Mouse (Mus musculus) forebrain, embryonic 11.5 days (tissue): ENCODE results near the gene Ap1m2. TPM values are rescaled to one million over a fixed set of nuclear protein-coding genes. Genes with fewer than 3 reads are reported as not detected.

ENCODE experiments used
- ATAC-seq: fragments of 200-750 bp; cut with Nextera tagmentation; replicated peaks from 2 replicates; pipeline ENCODE4 v1.8.0; 2017; ENCODE audit warnings: moderate TSS enrichment; ENCODE audit not compliant: low FRiP score
- DNase-seq: peaks from one replicate; pipeline ENCODE4 v3.0.0-alpha.2; 2017; ENCODE audit warnings: low spot score
- H3K27ac ChIP-seq: fragments of 300-500 bp; sonication (generic); 2 replicates; pipeline ENCODE4 v1.5.1; 2014; ENCODE audit warnings: low read depth, low read length
- H3K27me3 ChIP-seq: fragments of 300-500 bp; sonication (generic); 2 replicates; pipeline ENCODE4 v1.6.1; 2014; ENCODE audit warnings: mild to moderate bottlenecking, low read length, mixed read lengths; ENCODE audit not compliant: control insufficient read depth, insufficient read depth
- H3K36me3 ChIP-seq: fragments of 300-500 bp; sonication (generic); 2 replicates; pipeline ENCODE4 v1.6.1; 2014; ENCODE audit warnings: mild to moderate bottlenecking, low read length, moderate library complexity, mixed read lengths; ENCODE audit not compliant: control insufficient read depth, insufficient read depth
- H3K4me1 ChIP-seq: fragments of 300-500 bp; sonication (generic); replicated peaks from 2 replicates; pipeline ENCODE4 v1.6.1; 2014; ENCODE audit warnings: low read length, mixed read lengths; ENCODE audit not compliant: control insufficient read depth, insufficient read depth
- H3K4me2 ChIP-seq: fragments of 300-500 bp; sonication (generic); 2 replicates; pipeline ENCODE4 v1.6.1; 2014; ENCODE audit warnings: low read depth, mild to moderate bottlenecking, low read length, moderate library complexity, mixed read lengths; ENCODE audit not compliant: severe bottlenecking
- H3K4me3 ChIP-seq: fragments of 300-500 bp; sonication (generic); 2 replicates; pipeline ENCODE4 v1.5.1; 2014; ENCODE audit warnings: low read depth, low read length
- H3K9ac ChIP-seq: fragments of 300-500 bp; sonication (generic); 2 replicates; pipeline ENCODE4 v1.6.1; 2014; ENCODE audit warnings: low read length
- H3K9me3 ChIP-seq: fragments of 300-500 bp; sonication (generic); 2 replicates; pipeline ENCODE4 v1.6.1; 2016; ENCODE audit warnings: low read length, mixed read lengths; ENCODE audit not compliant: control insufficient read depth
- WGBS: fragments of 180-500 bp; shearing (Covaris S2); extraction: QIAGEN DNeasy Blood & Tissue Kit; methylation state at CpG from one replicate; pipeline ENCODE4 v1.1.7; 2014; 5-methylcytosine and 5-hydroxymethylcytosine counted together
- polyA plus RNA-seq: library from polyadenylated mRNA; unstranded; fragments of >200 nt; fragmentation: Nextera tagmentation; extraction: Ambion mirVana; gene quantifications from 2 replicates; pipeline ENCODE4 v1.2.1, GENCODE M21; 2014

The Ap1m2 gene
- polyA plus RNA-seq, 1 experiment from 2014 or later: 2.6 TPM

GRCm38 (mm10) chr9:21290589-21290988 lies 21.5 kb downstream of the Ap1m2 start:
- H3K27me3 ChIP-seq: no peaks in the 10 kb centered on the region
- H3K9me3 ChIP-seq: no peaks in the 10 kb centered on the region
- H3K4me1 ChIP-seq: peaks cover 8% of the 10 kb centered on the region
- peak overlapping the region; percentile 79 for H3K9ac ChIP-seq
- no peaks in the 10 kb centered on the region for H3K36me3 ChIP-seq
- peak overlapping the region; percentile 77 for H3K4me3 ChIP-seq
- peak overlapping the region; percentile 58 for H3K27ac ChIP-seq
- 0% methylated on average over 20 of the region's 20 CpGs for WGBS
- DNase-seq (no peak), ATAC-seq (no peak; the same call in 1 of the 2 replicates)
- peak overlapping the region; percentile 78 for H3K4me2 ChIP-seq

DNA sequence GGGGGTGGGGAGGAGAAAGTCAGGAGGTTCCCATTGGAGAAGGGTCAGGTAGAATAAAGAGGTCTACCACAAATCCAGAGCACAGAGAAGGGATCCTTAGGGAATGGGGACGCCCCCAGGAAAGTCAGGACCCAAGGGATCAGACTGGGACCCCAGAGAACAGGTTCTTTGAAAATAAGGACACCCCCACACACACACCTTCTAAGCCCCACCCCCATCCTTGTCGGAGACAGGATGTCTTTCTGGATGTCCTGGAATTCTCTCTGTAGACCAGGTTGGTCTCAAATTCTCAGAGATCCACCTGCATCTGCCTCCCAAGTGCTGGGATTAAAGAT lies 22.8 kb downstream of the Ap1m2 start:
- Histone ChIP-seq H3K27me3 (no peaks in the 10 kb centered on the region), H3K4me2 (peak overlapping the region; percentile 78; the same call in 1 of the 2 replicates), H3K4me1 (peaks cover 8% of the 10 kb centered on the region), H3K9ac (no peak overlapping the region), H3K9me3 (no peaks in the 10 kb centered on the region), H3K4me3 (peak overlapping the region; percentile 77; the same call in 1 of the 2 replicates), H3K36me3 (no peaks in the 10 kb centered on the region; the same call in 1 of the 2 replicates), H3K27ac (no peak overlapping the region)
- DNase-seq: no peak
- no peak for ATAC-seq
- WGBS: 88% methylated on average over 2 of the region's 2 CpGs

DNA sequence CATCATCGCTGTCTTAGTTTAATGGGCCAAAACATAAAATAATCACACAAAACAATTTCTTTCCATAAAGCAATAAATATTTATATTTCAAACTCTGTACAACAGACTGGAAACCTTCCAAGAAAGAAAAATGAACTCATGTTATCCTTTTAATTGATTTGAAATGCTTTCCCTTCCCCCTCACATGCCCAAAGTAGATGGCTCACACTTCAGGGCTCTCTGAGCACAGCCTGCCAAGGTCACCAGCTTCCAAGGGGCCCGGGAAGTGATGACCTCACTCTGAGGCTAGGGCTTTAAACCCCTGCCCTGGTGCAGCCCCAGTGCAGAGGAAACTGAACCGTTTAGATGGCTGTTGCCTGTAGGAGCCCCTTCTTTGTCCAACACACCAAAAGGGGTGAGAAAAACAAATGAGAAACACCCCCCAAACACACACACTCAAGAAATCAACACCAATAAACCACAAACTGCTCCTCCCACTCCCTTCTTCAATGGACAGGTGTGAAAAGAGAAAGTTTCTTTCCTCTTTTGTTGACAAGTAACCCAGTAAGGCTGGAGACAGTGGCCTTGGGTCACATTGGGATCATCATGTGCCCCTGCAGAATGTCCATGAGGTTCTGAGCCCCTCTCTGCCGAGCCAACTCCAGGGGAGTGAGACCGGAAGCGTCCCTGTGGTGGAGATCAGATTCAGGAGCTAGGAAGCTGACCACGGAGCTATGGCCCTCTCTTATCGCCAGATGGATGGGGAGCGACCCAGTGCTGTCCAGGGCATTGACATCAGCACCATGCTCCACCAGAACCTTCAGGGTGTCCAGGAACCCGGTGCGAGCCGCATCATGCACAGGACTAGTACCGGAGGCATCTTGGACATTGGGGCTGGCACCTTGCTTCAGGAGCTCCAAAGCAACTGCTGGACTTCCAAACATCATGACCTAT lies 23.5 kb downstream of the Ap1m2 start:
- Histone ChIP-seq H3K36me3 (peaks cover 3% of the 10 kb centered on the region; the same call in 1 of the 2 replicates), H3K9me3 (no peaks in the 10 kb centered on the region), H3K4me2 (peak overlapping the region; percentile 87), H3K27ac (peak overlapping the region; percentile 37; the same call in 1 of the 2 replicates), H3K27me3 (no peaks in the 10 kb centered on the region), H3K9ac (peak overlapping the region; percentile 50; the same call in 1 of the 2 replicates), H3K4me1 (peaks cover 8% of the 10 kb centered on the region), H3K4me3 (peak overlapping the region; percentile 82)
- no peak for DNase-seq
- ATAC-seq: no peak
- WGBS: 83% methylated on average over 13 of the region's 13 CpGs

GRCm38 (mm10) chr9:21287571-21288402 lies 24.4 kb downstream of the Ap1m2 start, which contains the start of gene Kri1:
Gene Kri1 (minus strand): TSS chr9:21287969.
- peak within 1 kb of the TSS; percentile 82 for H3K4me3 ChIP-seq
- H3K27ac ChIP-seq: peak within 1 kb of the TSS; percentile 64
- ATAC-seq (peak; percentile 69), DNase-seq (peak; percentile 98)
- peaks cover 8% of the 10 kb centered on the region for H3K4me1 ChIP-seq
- H3K9me3 ChIP-seq: no peaks in the 10 kb centered on the region
- H3K9ac ChIP-seq: peak within 1 kb of the TSS; percentile 78
- no peaks in the 10 kb centered on the region for H3K27me3 ChIP-seq
- peak within 1 kb of the TSS; percentile 87 for H3K4me2 ChIP-seq
- 1% methylated on average over 59 of the region's 59 CpGs for WGBS
- H3K36me3 ChIP-seq: peaks cover 5% of the 10 kb centered on the region; the same call in 1 of the 2 replicates

DNA sequence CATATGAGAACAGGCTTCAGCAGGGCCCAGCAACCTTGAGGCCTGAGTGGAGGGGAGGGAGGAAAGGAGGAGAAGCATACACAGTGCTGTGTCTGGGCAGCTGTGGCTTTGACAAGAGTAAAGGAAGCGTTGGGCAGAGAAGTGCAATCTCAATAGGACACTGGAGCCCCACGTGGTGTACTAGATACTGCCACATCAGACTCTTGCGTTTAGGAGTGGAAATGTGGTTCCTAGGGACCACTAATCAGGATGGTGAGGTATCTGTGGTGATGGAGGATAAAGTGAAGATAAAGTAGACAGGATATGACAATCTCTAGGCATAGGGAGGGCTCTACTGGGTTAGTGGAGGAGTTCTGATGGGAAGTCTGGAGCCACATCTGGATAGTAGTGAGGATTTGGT lies 25.4 kb downstream of the Ap1m2 start:
- no peaks in the 10 kb centered on the region for H3K27me3 ChIP-seq
- no peaks in the 10 kb centered on the region for H3K9me3 ChIP-seq
- H3K9ac ChIP-seq: no peak overlapping the region; the same call in 1 of the 2 replicates
- ATAC-seq: no peak
- no peak overlapping the region for H3K27ac ChIP-seq
- peak overlapping the region; percentile 82 for H3K4me3 ChIP-seq
- DNase-seq: no peak
- H3K4me1 ChIP-seq: peaks cover 8% of the 10 kb centered on the region
- WGBS: 81% methylated on average over 3 of the region's 3 CpGs
- peak overlapping the region; percentile 87 for H3K4me2 ChIP-seq
- H3K36me3 ChIP-seq: peaks cover 8% of the 10 kb centered on the region; the same call in 1 of the 2 replicates

GRCm38 (mm10) chr9:21283994-21284393 lies 28.1 kb downstream of the Ap1m2 start:
- Histone ChIP-seq H3K4me1 (peaks cover 5% of the 10 kb centered on the region), H3K4me2 (no peak overlapping the region), H3K9me3 (no peaks in the 10 kb centered on the region), H3K4me3 (no peak overlapping the region), H3K9ac (no peak overlapping the region), H3K27me3 (no peaks in the 10 kb centered on the region), H3K27ac (no peak overlapping the region), H3K36me3 (peaks cover 14% of the 10 kb centered on the region; the same call in 1 of the 2 replicates)
- no peak for ATAC-seq
- WGBS: 93% methylated on average over 3 of the region's 3 CpGs
- no peak for DNase-seq

DNA sequence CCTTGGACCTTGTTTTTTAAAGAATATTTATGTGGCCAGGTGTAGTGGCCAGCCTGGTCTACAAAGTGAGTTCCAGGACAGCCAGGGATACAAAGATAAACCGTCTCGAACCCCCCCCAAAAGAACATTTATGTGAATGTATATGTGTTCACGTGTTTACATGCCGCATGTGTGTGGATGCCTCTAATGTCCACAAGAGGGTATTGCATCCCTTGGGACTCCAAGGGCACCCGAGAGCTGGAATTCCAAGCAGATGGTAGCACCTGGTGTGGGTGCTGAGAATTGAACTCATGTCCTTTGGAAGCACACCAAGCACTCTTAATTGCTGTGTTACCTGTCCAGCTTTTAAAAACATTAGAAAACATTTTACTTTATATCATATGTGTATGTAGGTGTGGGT lies 28.5 kb downstream of the Ap1m2 start:
- no peak overlapping the region for H3K4me2 ChIP-seq
- H3K36me3 ChIP-seq: peaks cover 14% of the 10 kb centered on the region; the same call in 1 of the 2 replicates
- H3K4me1 ChIP-seq: peaks cover 5% of the 10 kb centered on the region
- H3K4me3 ChIP-seq: no peak overlapping the region
- DNase-seq (no peak), ATAC-seq (no peak)
- H3K27ac ChIP-seq: no peak overlapping the region
- H3K9me3 ChIP-seq: no peaks in the 10 kb centered on the region
- WGBS: 91% methylated on average over 5 of the region's 5 CpGs
- H3K9ac ChIP-seq: no peak overlapping the region
- H3K27me3 ChIP-seq: no peaks in the 10 kb centered on the region

GRCm38 (mm10) chr9:21277776-21278175 lies 34.4 kb downstream of the Ap1m2 start:
- DNase-seq: no peak
- Histone ChIP-seq H3K27ac (no peak overlapping the region), H3K9ac (no peak overlapping the region), H3K4me3 (no peak overlapping the region), H3K4me1 (no peaks in the 10 kb centered on the region), H3K27me3 (no peaks in the 10 kb centered on the region), H3K9me3 (no peaks in the 10 kb centered on the region), H3K4me2 (no peak overlapping the region), H3K36me3 (peaks cover 39% of the 10 kb centered on the region)
- ATAC-seq: no peak
- 95% methylated on average over 5 of the region's 5 CpGs for WGBS
